Mouse (Mus musculus) megakaryocyte-erythroid progenitor cell, adult 5-6 weeks (primary cell): Measurements from ENCODE around the gene Pcna. TPM values are rescaled to one million over a fixed set of nuclear protein-coding genes. Genes with fewer than 3 reads are reported as not detected.
A peak's percentile ranks its signal among the peaks of the same experiment; 100 is the strongest.
"Not testable (repeated sequence)": the region's sequence is repeated elsewhere in the genome, so short reads cannot be mapped to it uniquely, and the experiment has no call there.

Experiments used
- ATAC-seq: replicated peaks from 2 replicates; pipeline ENCODE4 v1.8.0; 2016; ENCODE audit warnings: mild to moderate bottlenecking, inconsistent platforms; ENCODE audit not compliant: severe bottlenecking, poor library complexity, low FRiP score, low TSS enrichment
- total RNA-seq, 2 experiments: library from RNA; stranded (forward) in 1 of 2; stranded (reverse) in 1 of 2; fragments of 200-1000, 215-1000 nt in 1 of 2; fragments of >200 nt in 1 of 2; fragmentation: Nextera tagmentation in 1 of 2; gene quantifications; 2 replicates each; pipeline ENCODE4 v1.2.3; 2014 to 2017

The Pcna gene
- total RNA-seq (2014; fragmentation: Nextera tagmentation) (722 and 749 TPM in 2 replicates), total RNA-seq (2017) (719 and 736 TPM in 2 replicates)

DNA sequence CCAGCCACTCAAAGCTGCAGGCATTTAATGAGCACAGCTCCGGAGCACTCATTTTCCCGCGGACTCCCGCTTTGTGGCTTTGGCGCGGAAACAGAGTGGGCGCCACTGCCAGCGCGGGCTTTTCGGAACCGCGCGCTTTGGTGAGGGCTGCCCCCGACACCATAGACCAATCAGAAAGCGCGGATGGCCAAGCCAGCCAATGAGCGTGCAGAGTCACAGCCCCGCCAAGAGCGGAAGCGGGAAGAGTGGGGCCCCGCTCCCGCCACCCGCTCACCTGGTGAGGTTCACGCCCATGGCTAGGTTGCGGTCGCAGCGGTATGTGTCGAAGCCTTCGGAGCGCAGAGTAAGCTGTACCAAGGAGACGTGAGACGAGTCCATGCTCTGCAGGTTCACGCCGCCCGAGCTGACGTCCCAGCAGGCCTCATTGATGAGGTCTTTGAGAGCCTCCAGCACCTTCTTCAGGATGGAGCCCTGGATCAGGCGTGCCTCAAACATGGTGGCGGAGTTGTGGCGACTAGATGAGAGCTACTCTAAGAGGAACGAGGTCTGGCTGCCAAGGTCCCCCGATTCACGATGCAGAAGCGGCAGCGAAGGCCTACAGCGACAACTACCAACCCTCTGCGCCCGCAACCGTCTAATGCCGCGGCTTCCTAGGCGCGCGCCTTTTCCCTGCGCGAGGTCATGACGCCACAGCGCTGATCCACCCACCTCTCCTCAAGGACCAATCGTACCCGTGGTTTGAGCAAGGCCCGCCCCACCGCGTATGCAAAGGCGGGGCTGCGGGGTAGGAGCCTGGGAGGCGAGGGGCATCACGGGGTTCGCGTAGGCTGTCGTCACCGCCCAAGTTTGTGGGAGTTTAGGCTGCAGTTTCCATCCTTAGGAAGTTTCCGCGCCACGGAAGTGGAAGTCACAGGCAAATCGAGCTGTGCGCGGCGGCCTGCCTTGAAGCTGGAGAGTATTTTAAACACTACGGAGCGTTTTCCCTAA, at the start of gene Pcna:
Pcna (minus strand) TSS at position 773 of the 987 bp plus-strand sequence.
- peak; percentile 95 for ATAC-seq

DNA sequence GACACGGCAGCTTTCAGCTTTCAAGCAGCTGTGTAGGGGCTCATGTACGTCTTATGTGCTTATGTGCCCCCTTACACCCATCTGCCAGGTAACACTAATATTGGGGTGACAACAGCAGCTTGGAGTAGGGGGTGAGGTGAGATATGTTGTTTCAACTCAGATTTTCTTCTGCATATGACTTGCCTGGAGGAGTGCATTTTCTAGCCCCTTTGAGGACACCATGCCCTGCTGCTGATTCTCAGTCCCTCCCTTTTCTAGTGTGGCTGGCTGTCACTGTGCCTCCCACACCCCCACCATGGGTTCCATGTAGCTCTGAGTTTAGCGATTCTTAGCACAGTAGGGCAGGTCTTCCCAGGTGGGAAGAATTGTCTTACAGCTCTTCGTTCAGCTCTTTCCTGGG, 48.3 kb upstream of the Pcna start:
- no peak for ATAC-seq

DNA sequence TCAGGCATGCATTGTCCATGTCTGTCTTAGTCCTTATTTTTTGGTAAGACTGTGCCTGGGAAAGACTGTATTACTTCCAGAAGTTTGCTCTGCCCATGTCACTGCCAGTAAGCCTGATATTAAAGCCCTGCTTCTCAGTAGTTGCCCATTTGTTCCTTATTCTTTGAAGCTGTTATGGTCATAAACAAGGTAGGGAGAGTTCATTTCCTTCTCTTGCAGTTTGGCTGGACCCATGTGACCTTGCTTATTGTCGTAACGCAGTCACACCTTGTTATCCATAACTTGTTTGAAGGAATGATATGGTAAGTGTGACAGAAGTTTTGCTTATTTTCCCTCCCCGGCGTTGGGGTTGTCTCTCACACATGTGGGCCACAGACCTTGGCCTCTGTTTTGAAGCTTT, 45.1 kb upstream of the Pcna start:
- no peak for ATAC-seq

DNA sequence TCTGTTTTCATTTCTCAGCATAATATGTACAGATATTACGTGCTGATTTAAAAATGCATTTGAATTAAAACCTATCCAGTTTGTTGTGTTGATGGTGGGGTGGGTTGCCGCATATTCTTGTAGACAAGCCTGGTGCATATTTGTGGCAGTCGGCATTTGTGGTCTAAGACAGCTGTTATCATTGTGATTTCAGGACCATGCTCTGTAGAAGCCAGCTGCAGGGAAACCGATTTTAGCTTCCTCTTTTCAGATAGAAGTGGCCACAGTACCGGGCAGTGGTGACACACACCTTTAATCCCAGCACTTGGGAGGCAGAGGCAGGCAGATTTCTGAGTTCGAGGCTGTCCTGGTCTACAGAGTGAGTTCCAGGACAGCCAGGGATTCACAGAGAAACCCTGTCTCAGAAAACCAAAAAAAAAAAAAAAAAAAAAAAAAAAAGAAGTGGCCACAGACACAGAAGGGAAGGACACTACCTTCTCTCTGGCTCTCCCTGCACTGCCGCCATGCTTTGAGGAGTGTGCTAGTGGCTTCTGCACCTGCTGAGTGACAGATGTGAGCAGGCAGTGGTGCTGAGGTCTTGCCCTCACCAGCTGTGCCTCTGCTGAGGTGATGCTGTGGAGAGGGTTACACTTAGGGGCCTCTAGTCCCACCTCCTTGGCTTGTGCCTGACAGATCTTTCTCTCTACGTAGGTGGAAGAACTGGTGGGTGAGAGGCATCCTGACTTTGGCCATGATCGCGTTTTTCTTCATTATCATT, 40.8 kb upstream of the Pcna start:
- ATAC-seq, result no peak

DNA sequence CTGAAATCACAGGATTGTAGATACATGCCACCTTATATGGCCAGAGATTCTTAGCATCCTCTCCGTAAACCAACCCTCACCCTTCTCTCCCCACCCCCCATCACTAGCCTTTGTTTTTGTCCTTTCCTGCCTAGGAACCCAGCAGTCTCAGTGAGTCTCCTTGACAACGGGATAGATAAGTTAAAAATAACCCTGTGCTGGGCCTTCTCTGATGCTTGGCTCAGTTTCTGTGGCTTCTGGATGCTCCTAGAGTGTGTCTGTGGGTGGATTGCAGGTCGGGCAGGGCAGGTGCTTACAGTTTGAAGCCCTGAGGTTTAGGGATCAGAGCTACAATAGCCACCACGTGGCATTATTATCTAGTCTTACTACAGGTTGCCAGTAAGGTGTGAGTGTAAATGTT, 39.0 kb upstream of the Pcna start:
- peak; percentile 27; the same call in 1 of the 2 replicates for ATAC-seq

DNA sequence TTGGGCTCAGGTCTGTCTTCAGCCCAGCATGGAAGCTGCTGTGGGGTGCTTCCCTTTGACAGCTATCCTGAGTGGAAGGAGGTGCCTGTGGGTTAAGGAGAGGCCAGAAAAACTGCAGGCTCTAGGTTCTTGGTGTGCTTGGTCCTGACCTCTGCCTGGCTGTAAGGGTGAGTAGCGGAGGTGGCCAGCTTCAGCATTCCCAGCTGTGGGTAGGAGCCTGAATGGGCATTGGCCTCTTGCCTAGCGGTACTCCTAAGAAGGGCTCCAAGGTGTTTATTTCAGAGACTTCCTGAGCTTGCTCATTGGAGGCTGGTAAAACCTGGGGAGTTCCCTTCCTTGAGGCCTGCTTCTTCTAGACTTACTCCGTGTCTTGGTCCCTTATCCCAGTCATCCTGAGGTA, 38.2 kb upstream of the Pcna start:
- ATAC-seq, result no peak

DNA sequence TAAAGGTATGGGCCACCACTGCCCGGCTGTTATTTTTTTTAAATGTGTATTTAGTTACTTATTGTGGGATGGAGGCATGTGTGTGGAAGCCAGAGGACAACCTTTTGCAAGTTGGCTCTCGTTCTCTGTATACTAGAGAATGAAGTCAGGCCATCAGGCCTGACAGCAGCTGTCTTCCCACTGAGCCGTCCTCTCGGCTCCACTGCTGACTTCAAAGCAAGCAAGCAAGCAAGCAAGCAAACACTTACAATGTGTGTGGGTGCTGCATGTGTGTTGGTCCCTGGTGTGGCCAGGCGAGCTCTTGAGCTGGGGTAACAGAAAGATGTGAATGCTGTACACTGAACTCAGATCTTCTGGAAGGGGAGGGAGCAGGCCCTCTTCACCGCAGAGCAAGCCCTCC, 37.7 kb upstream of the Pcna start:
- no peak for ATAC-seq

DNA sequence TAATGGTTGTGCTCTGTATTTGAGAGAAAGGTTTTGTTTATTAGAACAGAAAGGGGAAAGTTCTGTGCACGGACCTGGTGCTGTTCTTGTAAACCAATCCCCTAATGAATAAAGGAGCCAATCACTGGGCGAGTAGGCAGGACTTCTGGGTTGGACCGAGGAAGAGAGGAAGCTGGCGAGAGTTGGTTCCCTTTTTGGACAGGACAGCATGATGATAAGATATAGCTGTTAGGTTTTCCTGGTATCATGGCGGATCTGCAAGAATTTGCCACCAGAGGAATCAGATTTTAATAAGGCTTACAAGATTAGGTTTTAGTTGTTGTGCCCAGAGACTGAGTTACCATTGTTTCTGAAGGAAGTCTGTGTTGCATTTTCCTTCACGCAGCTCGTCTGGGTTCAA, 36.1 kb upstream of the Pcna start:
- ATAC-seq, result not testable (repeated sequence)

DNA sequence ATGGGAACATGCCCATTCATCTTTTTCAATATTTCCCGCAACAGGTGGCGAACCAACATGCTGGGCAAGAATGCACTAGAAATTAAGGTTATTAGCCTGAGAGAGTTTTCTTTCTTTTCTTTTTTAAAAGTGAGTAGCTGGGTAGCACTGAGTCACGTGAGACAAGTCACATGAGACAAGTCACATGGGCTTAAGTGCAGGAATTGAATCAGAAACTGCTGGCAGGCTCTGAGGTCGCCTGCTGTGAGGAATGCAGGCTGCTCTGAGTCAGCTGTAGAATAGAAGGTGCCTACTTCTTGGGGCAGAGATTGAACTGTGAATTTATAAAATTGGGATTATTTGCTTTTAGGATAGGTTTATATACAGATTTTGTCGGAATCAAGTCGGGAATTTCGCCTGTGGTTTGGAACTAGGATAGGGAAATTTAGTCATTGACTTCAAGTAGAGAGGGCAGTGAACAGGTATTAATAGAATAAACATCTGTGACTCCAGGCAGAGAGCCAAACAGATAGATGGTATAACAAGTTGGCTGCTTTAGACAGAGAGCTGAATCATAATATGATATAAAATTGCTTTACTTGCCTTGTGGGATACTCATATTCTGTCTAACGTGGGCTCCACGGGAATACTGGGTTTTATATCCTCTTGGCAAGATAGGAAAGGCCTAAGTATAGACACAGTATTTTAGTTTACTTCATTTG, 33.4 kb upstream of the Pcna start:
- no peak for ATAC-seq

DNA sequence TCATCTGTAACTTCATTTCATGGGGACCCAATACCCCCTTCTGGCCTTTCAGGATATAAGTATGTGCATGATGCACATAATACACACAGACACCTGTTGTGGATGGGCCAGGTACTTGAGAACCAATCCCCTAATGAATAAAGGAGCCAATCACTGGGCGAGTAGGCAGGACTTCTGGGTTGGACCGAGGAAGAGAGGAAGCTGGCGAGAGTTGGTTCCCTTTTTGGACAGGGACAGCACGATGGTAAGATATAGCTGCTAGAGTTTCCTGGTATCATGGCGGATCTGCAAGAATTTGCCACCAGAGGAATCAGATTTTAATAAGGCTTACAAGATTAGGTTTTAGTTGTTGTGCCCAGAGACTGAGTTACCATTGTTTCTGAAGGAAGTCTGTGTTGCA, 32.6 kb upstream of the Pcna start:
- ATAC-seq, result not testable (repeated sequence)

DNA sequence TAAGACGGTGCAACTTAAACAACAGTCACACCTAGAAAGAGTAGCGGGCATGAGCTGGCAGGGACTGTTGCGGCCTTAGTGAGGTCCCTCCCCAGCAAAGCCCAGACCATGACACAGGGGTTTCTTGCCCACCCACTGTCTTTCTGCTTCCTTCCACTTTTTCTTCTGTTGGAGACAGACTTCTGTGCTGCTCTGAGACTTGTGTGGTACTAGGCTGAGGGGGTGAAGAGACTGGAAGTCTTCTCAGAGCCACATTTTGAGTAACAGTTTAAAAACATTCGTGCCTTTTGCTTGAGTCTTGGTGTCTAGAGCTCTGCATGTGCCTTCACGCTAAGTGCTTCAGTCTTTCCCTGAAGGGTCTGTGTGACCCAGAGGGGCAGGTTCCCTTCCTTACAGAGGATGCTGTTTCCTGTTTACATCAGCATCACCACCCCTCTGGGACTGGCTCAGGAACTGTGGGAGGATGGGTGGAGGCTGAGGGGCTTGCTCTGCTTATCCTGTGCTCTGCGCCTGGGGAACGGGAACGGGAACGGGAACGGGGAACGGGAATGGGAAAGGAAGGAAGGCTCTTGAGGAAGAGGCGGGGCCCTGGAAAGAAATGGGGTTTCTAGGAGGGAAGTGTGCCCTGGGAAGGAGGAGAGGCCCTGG, 31.5 kb upstream of the Pcna start:
- no peak for ATAC-seq

DNA sequence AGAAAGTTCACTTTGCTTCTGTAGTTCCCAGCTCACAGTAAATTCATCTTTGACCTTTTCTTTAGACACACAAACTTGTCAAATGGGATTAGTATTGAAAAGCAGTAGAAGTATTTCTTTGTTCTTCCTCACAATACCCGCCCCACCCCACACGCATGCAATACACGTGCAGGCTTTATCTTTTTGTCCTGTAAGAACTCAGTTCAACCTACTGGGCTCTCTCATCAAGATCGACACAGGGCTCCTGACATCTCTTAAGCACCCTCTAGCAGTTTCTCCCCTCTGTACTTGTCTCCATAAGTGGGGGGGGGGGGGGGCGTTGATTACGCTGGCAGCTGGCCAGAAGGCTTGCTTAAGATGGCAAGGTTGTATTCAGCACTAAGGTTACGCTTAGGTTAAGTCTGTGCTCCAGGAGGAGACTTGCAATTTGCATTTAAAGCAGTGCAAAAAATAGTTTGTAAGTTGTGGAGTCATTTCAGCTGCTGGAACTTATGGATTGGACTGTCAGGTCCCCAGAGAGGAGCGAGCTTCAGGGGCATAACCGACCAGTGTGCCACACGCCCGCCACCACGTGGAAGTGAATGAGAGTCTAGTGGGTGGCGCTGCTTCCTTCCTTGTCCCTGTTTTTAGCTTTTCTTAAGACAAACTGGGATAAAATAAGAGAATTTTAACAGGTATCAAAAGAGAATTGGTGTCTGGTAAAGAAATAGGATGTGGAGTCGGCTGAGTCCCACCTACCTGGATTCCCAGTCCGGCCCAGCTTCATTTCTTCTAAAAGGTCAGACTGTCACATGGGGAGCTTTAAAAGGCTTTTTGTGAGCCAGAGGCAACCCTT, 30.3 kb upstream of the Pcna start:
- ATAC-seq, result peak; percentile 61; the same call in 1 of the 2 replicates

DNA sequence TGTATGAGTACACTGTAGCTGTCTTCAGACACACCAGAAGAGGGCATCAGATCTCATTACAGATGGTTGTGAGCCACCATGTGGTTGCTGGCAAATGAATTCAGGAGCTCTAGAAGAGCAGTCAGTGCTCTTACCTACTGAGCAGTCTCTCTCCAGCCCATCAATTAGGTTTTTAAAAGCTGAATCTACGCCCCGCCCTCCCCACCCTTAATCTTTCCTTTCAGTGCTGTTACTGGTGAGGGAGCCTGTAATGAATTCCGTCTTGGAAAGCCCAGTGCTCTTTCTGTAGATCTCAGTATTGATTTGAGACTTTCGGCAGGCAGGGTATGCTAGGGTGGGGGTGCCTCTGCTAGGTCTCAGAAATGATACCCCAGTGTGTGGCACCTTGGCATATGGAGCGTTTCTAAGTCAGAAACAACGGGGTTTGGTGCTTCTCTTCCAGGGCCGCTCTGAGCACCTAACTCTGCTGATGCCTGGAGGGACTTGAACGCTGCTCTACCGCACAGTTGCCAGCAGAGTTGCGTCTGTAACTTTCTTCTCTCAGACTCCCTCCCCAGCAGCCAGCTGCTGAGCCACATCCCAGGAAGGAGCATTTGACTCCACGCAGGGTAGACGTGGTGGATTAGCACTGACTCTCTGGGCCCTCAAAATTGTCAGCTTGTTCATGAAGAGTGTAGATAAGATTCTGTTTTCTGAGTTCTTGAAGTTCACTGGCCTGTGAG, 29.5 kb upstream of the Pcna start:
- ATAC-seq, result peak; percentile 58

DNA sequence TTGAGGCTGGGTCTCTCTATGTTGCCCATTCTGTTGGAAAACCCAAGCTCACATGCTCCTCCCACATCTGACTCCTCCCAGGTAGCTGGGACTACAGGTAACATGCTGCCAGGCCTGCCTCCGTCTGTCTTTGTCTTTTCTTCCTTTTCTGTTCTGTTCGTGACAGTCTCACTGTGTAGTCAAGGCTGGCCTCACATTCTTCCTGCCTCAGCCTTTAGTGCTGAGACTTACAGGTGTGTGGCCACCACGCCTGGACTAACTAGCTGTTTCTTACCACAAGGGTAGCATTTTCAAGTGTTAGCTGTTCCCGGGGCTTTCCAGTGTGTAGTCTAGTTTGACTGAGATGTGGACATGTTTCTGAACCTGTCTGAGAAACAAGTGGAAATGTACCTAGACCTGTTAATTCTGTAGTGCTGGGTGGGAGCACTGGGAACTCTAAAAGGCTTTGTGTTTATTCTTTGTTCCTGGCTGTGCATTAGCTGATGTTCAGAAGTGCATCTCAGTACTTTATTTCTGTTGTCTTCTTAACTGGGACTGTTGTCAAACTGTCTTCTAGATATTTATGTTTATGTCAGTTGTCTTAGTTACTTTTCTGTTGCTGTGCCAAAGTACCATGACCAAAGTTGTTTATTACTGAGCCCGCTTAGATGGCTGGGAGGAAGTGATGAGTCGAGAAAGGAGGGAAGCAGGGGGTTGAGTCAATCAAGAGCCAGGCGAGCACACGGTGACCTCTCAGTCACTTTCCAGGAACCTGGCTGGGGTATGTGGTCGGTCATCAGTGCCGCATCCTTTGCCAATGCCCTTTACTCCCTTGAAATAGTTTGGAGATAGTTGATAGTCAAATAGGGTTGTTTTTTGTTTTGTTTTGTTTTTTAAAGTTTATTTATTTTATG, 28.7 kb upstream of the Pcna start:
- ATAC-seq, result no peak

DNA sequence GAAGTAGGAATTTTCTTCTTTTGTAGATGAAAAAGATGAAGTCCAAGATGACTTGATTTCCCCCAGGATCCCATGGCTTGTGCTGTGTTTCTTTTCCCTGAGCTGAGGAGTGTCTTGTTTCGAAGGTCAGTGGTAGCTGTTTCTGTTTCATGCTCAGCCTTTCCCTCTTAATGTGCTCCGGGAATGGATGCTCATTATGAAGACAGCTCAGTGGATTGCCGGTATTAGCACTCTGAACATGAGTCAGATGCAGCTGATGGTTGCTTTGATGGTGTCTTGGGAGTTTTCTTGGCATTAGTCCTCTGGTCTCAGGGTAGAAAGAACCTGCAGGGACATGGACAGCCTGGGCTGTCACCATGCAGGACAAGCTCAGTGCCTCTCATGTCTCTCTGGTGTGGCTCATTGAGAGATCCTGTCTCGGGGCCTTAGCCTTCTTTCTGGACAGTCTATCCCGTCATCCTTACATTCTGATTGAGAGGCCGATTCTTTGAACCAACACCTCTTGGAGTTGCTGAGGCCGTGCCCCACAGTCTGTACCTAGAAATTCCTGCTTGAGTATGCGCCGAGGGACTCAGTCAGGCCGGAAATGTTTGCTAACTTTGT, 27.5 kb upstream of the Pcna start:
- ATAC-seq, result no peak

DNA sequence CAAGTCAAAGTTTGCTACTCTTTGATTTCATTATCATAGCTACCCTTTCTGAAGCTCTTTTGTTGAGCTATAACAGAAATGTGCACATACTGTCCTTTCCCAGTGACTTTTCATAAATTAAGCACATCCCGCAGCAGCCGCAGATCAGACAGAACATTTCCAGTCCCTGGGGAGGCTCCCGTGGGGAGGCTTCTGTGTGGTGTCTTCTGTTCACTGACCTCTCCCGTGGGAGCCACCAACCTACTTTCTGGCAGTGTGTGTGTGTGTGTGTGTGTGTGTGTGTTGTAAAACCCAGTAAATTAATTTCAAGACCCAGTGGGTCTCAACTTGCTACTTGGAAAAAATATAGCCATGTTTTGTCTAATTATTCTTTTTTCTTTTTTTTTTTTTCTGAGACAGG, 26.9 kb upstream of the Pcna start:
- no peak for ATAC-seq
